Mouse (Mus musculus): ENCODE measurements around the gene AI661453.
A peak's percentile ranks its signal among the peaks of the same experiment; 100 is the strongest.

The AI661453 gene

GRCm38 (mm10) chr17:47467659-47468058 lies 31.2 kb downstream of the AI661453 start:
- DNase-seq (ENCODE audit: low spot score in 2 of 2) = no peak

DNA sequence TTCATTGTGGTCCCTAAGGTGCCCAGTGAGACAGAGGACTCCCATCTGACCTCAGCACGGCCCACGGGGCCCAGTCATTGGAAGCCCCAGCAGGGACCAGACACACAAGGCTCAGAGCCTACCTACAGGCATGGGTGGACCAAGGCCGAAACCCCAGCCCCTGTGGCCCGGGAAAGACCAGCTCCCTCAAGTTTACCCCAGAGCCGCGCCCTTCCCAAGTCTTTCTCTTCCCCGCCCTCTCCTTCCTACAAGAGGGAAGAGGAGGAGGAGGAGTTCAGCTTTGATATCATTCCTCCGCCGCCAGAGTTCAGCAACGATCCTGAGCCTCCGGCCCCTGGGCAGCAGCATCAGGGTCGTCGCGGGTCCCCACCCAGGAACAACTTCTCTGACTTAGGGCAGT lies 31.6 kb downstream of the AI661453 start:
- no peak for DNase-seq (ENCODE audit: low spot score in 2 of 2)

GRCm38 (mm10) chr17:47468466-47468865 lies 32.1 kb downstream of the AI661453 start:
- DNase-seq (ENCODE audit: low spot score in 2 of 2) = no peak

DNA sequence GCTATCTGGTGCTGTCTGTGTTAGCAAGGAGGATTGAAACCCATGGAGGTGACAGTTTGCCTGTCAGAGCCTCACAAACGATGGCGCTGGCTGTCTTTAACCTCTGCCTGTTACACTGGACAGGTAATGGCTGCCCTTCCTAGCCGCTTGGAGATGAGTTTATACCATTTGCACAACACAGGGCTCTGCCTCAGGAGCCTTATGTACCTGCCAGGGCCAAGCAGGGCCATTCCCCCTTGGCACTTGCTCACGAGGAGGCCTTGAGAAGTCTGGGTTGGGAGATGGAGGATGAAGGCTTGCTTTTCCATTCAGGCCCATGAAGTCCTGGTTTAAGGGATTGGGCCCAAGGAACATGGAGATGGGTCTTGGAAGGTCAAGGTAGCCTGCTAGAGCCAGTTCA lies 33.2 kb downstream of the AI661453 start:
- no peak for DNase-seq (ENCODE audit: low spot score in 2 of 2)

GRCm38 (mm10) chr17:47470121-47470520 lies 33.7 kb downstream of the AI661453 start:
- DNase-seq (ENCODE audit: low spot score in 2 of 2) = no peak

GRCm38 (mm10) chr17:47470686-47471085 lies 34.3 kb downstream of the AI661453 start:
- DNase-seq (ENCODE audit: low spot score in 2 of 2) = peak; percentile 42 to 50

DNA sequence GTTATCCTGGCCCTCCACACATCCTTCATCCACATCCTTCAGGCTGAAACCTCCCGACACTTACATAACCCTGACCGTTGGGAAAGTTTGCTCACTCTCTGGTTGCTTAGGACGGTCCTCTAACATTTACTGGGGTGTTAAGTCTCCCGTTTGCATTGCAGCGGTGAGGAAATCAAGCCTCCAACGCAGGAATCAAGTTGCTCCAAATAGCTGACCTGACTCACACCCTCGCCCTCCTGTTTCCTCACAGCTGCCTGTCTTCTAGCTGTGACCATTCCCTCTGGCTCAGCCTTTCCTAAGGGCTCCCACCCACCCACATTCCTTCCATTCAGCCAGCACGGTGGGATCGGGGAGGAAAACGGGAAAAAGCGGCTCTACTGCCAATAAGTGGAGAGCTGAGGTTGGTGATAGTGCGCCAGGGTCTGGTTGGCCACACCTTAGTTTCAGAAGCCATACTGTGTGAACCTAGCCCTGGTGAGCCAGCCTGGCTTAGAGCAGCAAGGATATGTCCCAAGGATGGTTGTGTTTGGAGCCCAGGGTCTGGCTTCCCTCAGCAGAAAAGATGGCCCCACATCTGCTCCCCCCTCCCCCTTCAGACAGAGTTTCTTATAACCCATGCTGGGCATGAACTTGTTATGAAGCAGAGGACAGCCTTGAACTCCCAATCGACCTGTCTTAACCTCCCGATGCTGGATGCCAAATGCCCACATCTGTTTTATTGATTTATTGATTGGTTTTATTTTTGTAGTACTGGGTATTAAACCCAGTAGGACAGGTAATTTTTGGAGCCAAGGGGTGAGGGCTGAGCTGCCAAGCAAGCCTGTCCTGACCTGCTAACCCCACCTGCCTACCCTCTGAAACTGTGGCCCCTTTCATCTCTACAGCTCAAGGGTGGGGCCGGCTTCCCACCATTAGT lies 36.3 kb downstream of the AI661453 start:
- no peak for DNase-seq (ENCODE audit: low spot score in 2 of 2)

- DNase-seq (ENCODE audit: low spot score in 2 of 2) = no peak
Observed at GRCm38 (mm10) chr17:47473434-47473974, 37.1 kb downstream of the AI661453 start.

DNA sequence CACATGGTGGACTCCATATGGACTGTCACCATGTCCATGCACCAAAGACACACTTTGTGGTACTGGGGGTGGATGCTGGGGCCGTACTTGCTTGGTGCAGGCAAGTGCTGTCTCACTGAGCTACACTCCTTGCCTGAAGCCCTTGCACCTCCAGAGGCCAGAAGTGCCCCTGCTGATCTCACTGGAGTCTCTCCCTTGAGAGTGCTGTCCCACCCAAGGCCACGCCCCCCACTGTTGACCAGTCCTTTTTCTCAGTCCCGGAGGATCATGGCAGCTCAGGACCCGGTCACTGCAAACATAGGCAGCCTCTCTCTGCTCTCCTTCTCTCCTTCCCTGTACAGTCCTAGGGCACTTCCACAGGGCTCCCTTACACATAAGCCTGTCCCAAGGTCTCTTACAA lies 37.8 kb downstream of the AI661453 start:
- no peak for DNase-seq (ENCODE audit: low spot score in 2 of 2)

- DNase-seq (ENCODE audit: low spot score in 2 of 2) = no peak
Observed at GRCm38 (mm10) chr17:47475181-47475580, 38.8 kb downstream of the AI661453 start.

DNA sequence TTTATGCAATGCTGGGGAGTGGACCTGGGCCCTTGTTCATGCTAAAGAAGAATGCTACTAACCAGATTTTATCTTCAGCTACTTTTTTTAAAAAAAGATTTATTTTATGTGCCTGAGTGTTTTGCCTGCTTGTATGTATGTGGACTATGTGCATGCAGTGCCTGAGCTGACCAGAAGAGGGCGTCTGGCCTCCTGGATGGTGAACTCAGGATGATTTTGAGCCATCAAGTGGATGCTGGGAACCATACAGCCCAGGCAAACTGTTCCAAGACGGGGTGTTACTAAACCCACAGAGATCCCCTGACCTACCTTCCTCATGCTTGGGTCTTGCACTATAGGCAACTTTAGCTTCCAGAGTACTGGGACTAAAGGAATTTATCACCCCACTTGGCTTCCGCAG lies 39.3 kb downstream of the AI661453 start:
- DNase-seq (ENCODE audit: low spot score in 2 of 2) = no peak

DNA sequence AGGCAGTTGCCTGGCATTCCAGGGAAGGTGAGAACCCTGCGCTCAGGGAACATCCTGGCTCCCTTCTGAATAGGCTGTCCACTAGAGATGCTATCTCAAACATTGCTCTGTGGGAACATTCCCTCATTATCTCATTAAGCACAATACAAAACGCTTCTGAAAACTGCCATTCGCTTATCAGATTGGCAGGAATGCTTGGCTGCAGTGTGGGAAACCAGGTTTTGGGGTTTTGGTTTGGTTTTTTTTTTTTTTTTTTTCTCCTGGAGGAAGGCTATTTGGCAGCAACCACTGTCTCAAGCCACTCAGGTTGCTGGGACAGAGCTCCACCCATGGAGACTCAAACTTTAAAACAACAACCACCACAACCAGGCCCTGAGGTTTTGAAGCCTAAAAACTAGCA lies 43.5 kb downstream of the AI661453 start:
- DNase-seq (ENCODE audit: low spot score in 2 of 2) = no peak

- DNase-seq (ENCODE audit: low spot score in 2 of 2) = peak in 1 of 2 experiments; percentile 65
Observed at GRCm38 (mm10) chr17:47482401-47482800, 46.0 kb downstream of the AI661453 start.

GRCm38 (mm10) chr17:47484241-47484921 lies 48.0 kb downstream of the AI661453 start:
- no peak for DNase-seq (ENCODE audit: low spot score in 2 of 2)

DNA sequence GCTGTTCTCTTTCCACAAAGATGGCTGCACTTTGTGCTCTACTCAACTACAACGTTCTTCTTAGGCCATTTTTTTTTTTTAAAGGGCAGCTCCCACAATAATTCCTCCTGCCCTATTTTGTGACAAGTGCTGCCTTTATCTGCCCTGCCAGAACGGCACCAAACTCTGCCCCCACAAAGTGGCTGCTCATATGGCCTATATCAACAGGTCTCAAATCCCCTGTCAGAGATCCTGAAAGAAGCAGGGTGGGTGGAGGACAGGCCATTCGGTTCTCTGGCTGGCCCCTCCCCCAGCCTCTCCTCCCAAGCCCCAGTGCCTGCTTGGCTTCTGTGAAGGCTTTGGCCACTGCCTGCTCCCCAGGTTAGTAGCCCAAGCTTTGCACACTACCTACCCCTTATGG lies 48.6 kb downstream of the AI661453 start:
- DNase-seq (ENCODE audit: low spot score in 2 of 2) = no peak

GRCm38 (mm10) chr17:47485791-47486190 lies 49.4 kb downstream of the AI661453 start:
- DNase-seq (ENCODE audit: low spot score in 2 of 2) = no peak

- DNase-seq (ENCODE audit: low spot score in 2 of 2) = no peak
Observed at GRCm38 (mm10) chr17:47490791-47491190, 54.4 kb downstream of the AI661453 start.

DNA sequence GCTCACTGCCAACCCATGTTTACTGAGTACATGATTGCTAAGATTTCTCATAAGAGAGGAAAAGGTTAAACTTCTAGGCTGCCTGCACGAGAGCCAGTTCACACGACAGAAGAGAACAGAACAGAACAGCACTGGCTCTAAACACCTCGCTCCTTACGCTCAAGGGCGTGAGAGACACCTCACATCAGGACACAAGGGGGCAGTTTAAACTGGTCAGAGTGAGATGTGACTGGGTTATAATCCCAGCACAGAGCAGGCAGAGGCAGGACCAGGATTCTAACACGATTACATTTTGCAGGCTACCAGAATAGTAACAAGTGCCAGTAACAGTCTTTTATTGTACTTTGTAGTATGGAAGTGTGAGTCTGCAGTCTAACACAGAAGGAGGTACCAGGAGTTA lies 56.3 kb downstream of the AI661453 start:
- no peak for DNase-seq (ENCODE audit: low spot score in 2 of 2)

GRCm38 (mm10) chr17:47493653-47494052 lies 57.2 kb downstream of the AI661453 start:
- no peak for DNase-seq (ENCODE audit: low spot score in 2 of 2)

GRCm38 (mm10) chr17:47494132-47494531 lies 57.7 kb downstream of the AI661453 start:
- DNase-seq (ENCODE audit: low spot score in 2 of 2) = no peak

- no peak for DNase-seq (ENCODE audit: low spot score in 2 of 2)
Observed at GRCm38 (mm10) chr17:47501531-47501930, 65.1 kb downstream of the AI661453 start.

DNA sequence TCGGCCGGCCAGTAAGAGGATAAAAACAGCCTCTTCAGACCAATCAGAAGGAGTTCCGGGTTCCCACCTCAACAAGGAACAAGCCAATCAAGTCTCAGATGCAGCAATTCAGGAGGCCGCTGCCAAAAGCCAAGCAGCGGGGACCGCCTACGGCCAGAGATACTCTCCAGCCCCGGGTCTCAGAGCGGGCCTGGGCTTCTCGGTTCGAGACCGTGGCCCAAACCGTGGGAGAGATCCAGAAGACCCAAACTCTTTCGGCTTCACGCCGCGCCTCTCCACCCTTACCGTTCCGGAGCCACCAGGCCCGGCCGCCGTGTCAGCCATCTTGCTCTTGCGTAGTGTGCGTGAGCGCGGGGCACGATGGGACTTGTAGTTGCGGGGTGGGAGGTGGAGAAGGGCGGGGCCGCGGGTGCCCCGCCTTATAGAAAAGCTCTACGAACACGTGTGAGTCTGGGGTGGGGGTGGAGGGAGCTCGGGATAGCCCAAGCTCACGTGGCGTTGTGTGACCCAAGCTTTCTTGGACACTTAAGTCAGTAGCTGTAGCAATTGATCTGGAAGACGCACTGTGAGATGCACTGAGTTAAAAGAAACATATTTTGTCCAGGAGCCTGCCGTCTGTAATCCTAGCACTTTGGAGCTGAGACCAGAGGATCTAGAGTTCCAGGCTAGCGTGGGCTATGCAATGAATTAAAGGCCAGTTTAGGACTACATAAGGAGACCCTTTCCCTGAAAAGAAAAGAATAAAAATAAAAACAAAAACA lies 65.7 kb downstream of the AI661453 start, which contains the start of gene Taf8:
TSS of gene Taf8 (minus strand) at position 347 of the 761 bp plus-strand sequence.
- DNase-seq (ENCODE audit: low spot score in 2 of 2) = peak; percentile 95

Measured in right cerebral cortex, postnatal 10 days (tissue).